Mouse (Mus musculus) kidney, postnatal 0 days (tissue): ENCODE results near the gene Wnk1. TPM values are rescaled to one million over a fixed set of nuclear protein-coding genes. Genes with fewer than 3 reads are reported as not detected.

Source experiments
- ATAC-seq: fragments of 200-750 bp; cut with Nextera tagmentation; replicated peaks from 2 replicates; pipeline ENCODE4 v1.8.0; 2017; ENCODE audit warnings: low read depth, moderate number of reproducible peaks, moderate TSS enrichment, moderate library complexity; ENCODE audit not compliant: low FRiP score
- DNase-seq: peaks from one replicate; pipeline ENCODE4 v3.0.0-alpha.2; 2016; ENCODE audit warnings: low spot score
- H3K27ac ChIP-seq: fragments of 300-500 bp; sonication (generic); 2 replicates; pipeline ENCODE4 v1.5.1; 2014; ENCODE audit warnings: mild to moderate bottlenecking
- H3K27me3 ChIP-seq: fragments of 300-500 bp; sonication (generic); 2 replicates; pipeline ENCODE4 v1.6.1; 2014; ENCODE audit warnings: low read length, mixed read lengths; ENCODE audit not compliant: insufficient read depth
- H3K36me3 ChIP-seq: fragments of 300-500 bp; sonication (generic); 2 replicates; pipeline ENCODE4 v1.6.1; 2014; ENCODE audit warnings: low read length, mixed read lengths; ENCODE audit not compliant: insufficient read depth
- H3K4me1 ChIP-seq: fragments of 300-500 bp; sonication (generic); replicated peaks from 2 replicates; pipeline ENCODE4 v1.6.1; 2014; ENCODE audit warnings: antibody characterized with exemption, low read length, mixed read lengths; ENCODE audit not compliant: insufficient read depth
- H3K4me2 ChIP-seq: fragments of 300-500 bp; sonication (generic); 2 replicates; pipeline ENCODE4 v1.6.1; 2014; ENCODE audit warnings: mild to moderate bottlenecking, low read length, moderate library complexity, mixed read lengths
- H3K4me3 ChIP-seq: fragments of 300-500 bp; sonication (generic); replicated peaks from 2 replicates; pipeline ENCODE4 v1.5.1; 2014; ENCODE audit warnings: low read depth, low read length
- H3K9ac ChIP-seq: fragments of 300-500 bp; sonication (generic); 2 replicates; pipeline ENCODE4 v1.6.1; 2014; ENCODE audit warnings: low read depth, low read length
- H3K9me3 ChIP-seq: fragments of 300-500 bp; sonication (generic); replicated peaks from 2 replicates; pipeline ENCODE4 v1.6.1; 2016; ENCODE audit warnings: low read length, inconsistent platforms, mixed read lengths
- CTCF ChIP-seq: IDR thresholded peaks from 2 replicates; pipeline ENCODE4 v1.5.1; 2016; ENCODE audit warnings: antibody characterized with exemption, low read depth, mild to moderate bottlenecking, moderate library complexity
- WGBS: fragments of 180-500 bp; shearing (Covaris S2); extraction: QIAGEN DNeasy Blood & Tissue Kit; methylation state at CpG from one replicate; pipeline ENCODE4 v1.1.7; 2014; 5-methylcytosine and 5-hydroxymethylcytosine counted together
- polyA plus RNA-seq: library from polyadenylated mRNA; unstranded; fragments of >200 nt; fragmentation: Nextera tagmentation; extraction: Ambion mirVana; gene quantifications from 2 replicates; pipeline ENCODE4 v1.2.1, GENCODE M21; 2015

Wnk1 gene
- polyA plus RNA-seq, 1 experiment from 2014 or later, result 171 TPM

GRCm38 (mm10) chr6:120037004-120037635, 1.4 kb downstream of the Wnk1 start:
- Histone ChIP-seq H3K9ac (peak overlapping the region; percentile 87), H3K4me2 (peak overlapping the region; percentile 84), H3K4me3 (peak overlapping the region; percentile 87), H3K9me3 (no peaks in the 10 kb centered on the region), H3K27ac (peak overlapping the region; percentile 99; the same call in 1 of the 2 replicates), H3K4me1 (0 out of 2 replicates have a peak, but pooled peaks cover 7% of the 10 kb centered on the region), H3K36me3 (no peaks in the 10 kb centered on the region), H3K27me3 (no peaks in the 10 kb centered on the region)
- DNase-seq (peak; percentile 90), ATAC-seq (no peak; the same call in 1 of the 2 replicates)
- WGBS, result under 1% methylated on average over 51 of the region's 51 CpGs
- peak; percentile 62 for TF ChIP-seq CTCF

- no peaks in the 10 kb centered on the region for H3K9me3 ChIP-seq
- no peak overlapping the region for H3K4me3 ChIP-seq
- no peaks in the 10 kb centered on the region for H3K4me1 ChIP-seq
- H3K27me3 ChIP-seq, result no peaks in the 10 kb centered on the region
- no peak overlapping the region for H3K4me2 ChIP-seq
- TF ChIP-seq CTCF, result no peak
- no peak overlapping the region for H3K27ac ChIP-seq
- no peak overlapping the region for H3K9ac ChIP-seq
- H3K36me3 ChIP-seq, result no peaks in the 10 kb centered on the region
- ATAC-seq (no peak), DNase-seq (no peak)
These were observed 13.9 kb downstream of the Wnk1 start for GRCm38 (mm10) chr6:120024577-120024976.

DNA sequence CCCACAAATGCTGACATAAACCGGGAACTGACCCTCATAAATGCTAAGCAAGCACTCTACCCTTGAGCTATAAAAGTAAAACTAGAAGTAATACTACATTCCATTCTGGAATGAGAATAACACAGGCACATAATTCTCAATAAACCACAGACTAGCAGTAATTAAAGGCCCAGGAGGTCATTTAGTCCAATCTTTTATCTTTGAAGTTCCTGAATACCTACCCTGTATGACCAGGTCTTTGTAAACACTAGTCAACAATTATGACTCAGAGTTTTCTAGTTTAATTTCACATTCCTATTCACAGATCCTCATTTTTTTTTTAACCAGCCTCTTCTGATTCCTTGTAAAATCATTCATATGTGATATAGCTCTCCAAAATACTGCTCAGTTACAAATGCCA, 14.7 kb downstream of the Wnk1 start:
- TF ChIP-seq CTCF, result no peak
- Histone ChIP-seq H3K9ac (no peak overlapping the region), H3K4me1 (no peaks in the 10 kb centered on the region), H3K4me2 (no peak overlapping the region), H3K36me3 (no peaks in the 10 kb centered on the region), H3K4me3 (no peak overlapping the region), H3K9me3 (no peaks in the 10 kb centered on the region), H3K27ac (no peak overlapping the region), H3K27me3 (no peaks in the 10 kb centered on the region)
- WGBS, result 51% methylated on average over 1 of the region's 1 CpGs
- DNase-seq, result no peak
- no peak for ATAC-seq

- Histone ChIP-seq H3K4me3 (no peak overlapping the region), H3K4me1 (no peaks in the 10 kb centered on the region), H3K9ac (no peak overlapping the region), H3K9me3 (no peaks in the 10 kb centered on the region), H3K27ac (no peak overlapping the region), H3K27me3 (no peaks in the 10 kb centered on the region), H3K36me3 (no peaks in the 10 kb centered on the region), H3K4me2 (no peak overlapping the region)
- 86% methylated on average over 3 of the region's 3 CpGs for WGBS
- no peak for TF ChIP-seq CTCF
- no peak for DNase-seq
- no peak for ATAC-seq
These were observed 16.4 kb downstream of the Wnk1 start for GRCm38 (mm10) chr6:120022042-120022441.

GRCm38 (mm10) chr6:120019697-120020096, 18.8 kb downstream of the Wnk1 start:
- no peaks in the 10 kb centered on the region for H3K9me3 ChIP-seq
- no peak overlapping the region for H3K4me3 ChIP-seq
- 99% methylated on average over 2 of the region's 2 CpGs for WGBS
- no peaks in the 10 kb centered on the region for H3K27me3 ChIP-seq
- DNase-seq (no peak), ATAC-seq (no peak)
- H3K4me1 ChIP-seq, result no peaks in the 10 kb centered on the region
- 0 out of 2 replicates have a peak, but pooled peaks cover 2% of the 10 kb centered on the region for H3K36me3 ChIP-seq
- H3K9ac ChIP-seq, result no peak overlapping the region
- H3K4me2 ChIP-seq, result no peak overlapping the region
- H3K27ac ChIP-seq, result no peak overlapping the region
- no peak for TF ChIP-seq CTCF

- no peak for TF ChIP-seq CTCF
- ATAC-seq, result no peak
These were observed 25.3 kb downstream of the Wnk1 start for GRCm38 (mm10) chr6:120013125-120013524.

GRCm38 (mm10) chr6:120011440-120011839, 27.0 kb downstream of the Wnk1 start:
- DNase-seq (no peak), ATAC-seq (no peak)
- Histone ChIP-seq H3K4me1 (no peaks in the 10 kb centered on the region), H3K27ac (no peak overlapping the region), H3K4me2 (no peak overlapping the region), H3K9me3 (no peaks in the 10 kb centered on the region), H3K4me3 (no peak overlapping the region), H3K36me3 (0 out of 2 replicates have a peak, but pooled peaks cover 2% of the 10 kb centered on the region), H3K9ac (no peak overlapping the region), H3K27me3 (no peaks in the 10 kb centered on the region)
- TF ChIP-seq CTCF, result no peak
- 90% methylated on average over 1 of the region's 1 CpGs for WGBS

More at GRCm38 (mm10) chr6:120013125-120013524, 25.3 kb downstream of the Wnk1 start:
- 76% methylated on average over 1 of the region's 1 CpGs for WGBS
- DNase-seq, result no peak
- Histone ChIP-seq H3K9ac (no peak overlapping the region), H3K27ac (no peak overlapping the region), H3K9me3 (no peaks in the 10 kb centered on the region), H3K4me2 (no peak overlapping the region), H3K27me3 (no peaks in the 10 kb centered on the region), H3K4me3 (no peak overlapping the region), H3K4me1 (no peaks in the 10 kb centered on the region), H3K36me3 (0 out of 2 replicates have a peak, but pooled peaks cover 2% of the 10 kb centered on the region)
